Mouse (Mus musculus) T-helper 17 cell (primary cell): ENCODE data around the gene Stard3nl.

Source experiments
- in situ Hi-C, 2 experiments: fragments of 300-600 bp; cut with MboI, MseI; formaldehyde crosslinking; loops; 1 replicate in 1 of 2; 2 replicates in 1 of 2; pipeline ENCODE4 v1.15.1; 2025; ENCODE audit warnings: high pct_unique_total_duplicates in 2 of 2

Stard3nl gene

DNA sequence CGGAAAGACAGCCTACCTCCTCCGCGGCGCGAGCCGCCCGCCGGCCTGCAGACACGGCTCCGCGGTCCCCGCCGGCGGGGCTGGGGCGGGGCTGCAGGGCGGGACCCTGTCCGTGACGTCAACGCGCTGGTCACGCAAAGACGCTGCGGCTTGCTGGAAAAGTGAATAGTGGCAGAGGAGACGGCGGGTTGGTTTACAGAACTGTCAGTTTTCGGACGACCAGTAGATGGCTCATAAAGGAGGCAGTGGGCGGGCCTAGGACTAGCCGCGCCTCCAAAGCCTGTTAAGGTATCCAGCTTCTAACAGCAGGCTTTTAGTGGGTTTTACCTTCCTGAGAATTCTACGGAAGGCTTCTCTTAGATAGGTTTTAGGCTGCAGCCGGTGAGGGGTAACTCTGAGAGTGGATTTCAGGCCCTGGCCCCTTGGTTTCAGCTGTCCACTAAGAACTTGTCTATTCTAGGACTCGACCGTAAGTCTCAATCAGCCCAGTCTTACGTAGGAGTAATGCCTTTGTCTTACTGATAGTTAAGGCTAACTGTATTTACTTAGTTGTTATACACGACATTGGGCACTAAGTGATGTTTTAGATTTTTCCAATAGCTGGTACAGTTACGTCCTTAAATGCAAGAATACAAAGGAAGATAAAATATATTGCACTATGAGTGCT is at the start of gene Stard3nl:
Gene Stard3nl, minus strand, starts transcription at position 108 of the 667 bp plus-strand sequence.
- in situ Hi-C loops, result loop anchor here in 1 of 2 experiments (25.0 kb wide), 1 partner anchor 1016 kb away; no protein-coding TSS in a partner anchor

- in situ Hi-C loops, result loop anchor here in 1 of 2 experiments (5.0 kb wide), 2 partner anchors 71 to 261 kb away; no protein-coding TSS in a partner anchor
These were observed 42.4 kb upstream of the Stard3nl start for GRCm38 (mm10) chr13:19438040-19438439.

DNA sequence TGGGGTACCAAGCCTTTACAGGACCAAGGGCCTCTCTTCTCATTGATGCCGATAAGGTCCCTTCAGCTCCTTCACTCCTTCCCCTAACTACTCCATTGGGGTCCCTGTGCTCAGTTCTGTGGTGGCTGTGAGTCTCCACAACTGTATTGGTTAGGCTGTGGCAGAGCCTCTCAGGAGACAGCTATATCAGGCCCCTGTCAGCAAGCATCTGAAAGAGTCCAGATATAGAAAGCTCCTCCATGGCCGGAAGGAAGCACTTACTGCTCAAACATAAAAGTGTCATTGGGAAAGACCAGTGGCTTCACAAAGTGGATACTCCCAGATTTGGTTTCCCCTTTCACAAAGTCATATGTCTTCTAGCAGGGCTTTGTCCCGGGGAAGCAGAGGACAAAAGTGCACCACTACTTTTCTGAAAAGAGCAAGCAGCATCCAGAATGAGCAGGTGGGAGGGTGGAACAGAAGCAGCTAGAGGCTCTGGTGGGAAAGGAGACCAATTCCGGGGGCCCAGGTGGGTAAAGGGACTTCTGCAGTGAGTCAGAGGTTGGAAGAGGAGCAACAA is 34.3 kb upstream of the Stard3nl start:
- in situ Hi-C loops, result loop anchor here in 1 of 2 experiments (5.0 kb wide), 1 partner anchor 63 kb away; no protein-coding TSS in a partner anchor

- in situ Hi-C loops, result no loop called here
These were observed 32.5 kb upstream of the Stard3nl start for GRCm38 (mm10) chr13:19428076-19428475.

DNA sequence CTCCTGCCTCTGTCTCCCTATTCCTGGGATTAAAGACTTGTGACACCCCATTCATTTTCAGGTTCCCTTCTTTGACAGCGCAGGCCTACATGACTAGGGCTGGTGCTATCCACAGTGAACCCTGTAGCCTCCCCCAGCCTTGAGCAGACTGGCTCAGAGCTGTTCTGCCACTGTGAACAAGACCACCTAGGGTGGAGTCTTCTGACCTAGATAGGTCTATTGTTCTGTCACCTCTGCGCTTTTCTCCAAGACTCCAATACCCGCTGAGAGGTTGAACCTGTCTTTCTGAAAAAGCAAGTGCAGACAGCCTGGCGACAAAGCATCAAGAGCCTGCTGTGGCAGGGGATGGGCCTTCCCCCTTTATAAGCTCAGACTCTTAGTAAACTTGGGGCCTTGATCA is 29.0 kb upstream of the Stard3nl start:
- in situ Hi-C loops, result no loop called here

- in situ Hi-C loops, result no loop called here
These were observed 26.9 kb upstream of the Stard3nl start for GRCm38 (mm10) chr13:19422521-19422920.

- in situ Hi-C loops, result no loop called here
These were observed 22.4 kb upstream of the Stard3nl start for GRCm38 (mm10) chr13:19417885-19418521.

GRCm38 (mm10) chr13:19415894-19416531 is 20.4 kb upstream of the Stard3nl start:
- in situ Hi-C loops, result no loop called here

- in situ Hi-C loops, result no loop called here
These were observed 19.7 kb upstream of the Stard3nl start for GRCm38 (mm10) chr13:19415337-19415736.

- in situ Hi-C loops, result no loop called here
These were observed 16.8 kb upstream of the Stard3nl start for GRCm38 (mm10) chr13:19412334-19412939.

- in situ Hi-C loops, result no loop called here
These were observed 16.3 kb upstream of the Stard3nl start for GRCm38 (mm10) chr13:19411886-19412285.

GRCm38 (mm10) chr13:19410694-19411093 is 15.1 kb upstream of the Stard3nl start:
- in situ Hi-C loops, result no loop called here

- in situ Hi-C loops, result loop anchor here in 1 of 2 experiments (10.0 kb wide), 1 partner anchor 1613 kb away; no protein-coding TSS in a partner anchor
These were observed 12.4 kb upstream of the Stard3nl start for GRCm38 (mm10) chr13:19407953-19408352.

- in situ Hi-C loops, result loop anchor here in 1 of 2 experiments (10.0 kb wide), 1 partner anchor 1610 kb away; no protein-coding TSS in a partner anchor
These were observed 9.0 kb upstream of the Stard3nl start for GRCm38 (mm10) chr13:19404623-19405022.

DNA sequence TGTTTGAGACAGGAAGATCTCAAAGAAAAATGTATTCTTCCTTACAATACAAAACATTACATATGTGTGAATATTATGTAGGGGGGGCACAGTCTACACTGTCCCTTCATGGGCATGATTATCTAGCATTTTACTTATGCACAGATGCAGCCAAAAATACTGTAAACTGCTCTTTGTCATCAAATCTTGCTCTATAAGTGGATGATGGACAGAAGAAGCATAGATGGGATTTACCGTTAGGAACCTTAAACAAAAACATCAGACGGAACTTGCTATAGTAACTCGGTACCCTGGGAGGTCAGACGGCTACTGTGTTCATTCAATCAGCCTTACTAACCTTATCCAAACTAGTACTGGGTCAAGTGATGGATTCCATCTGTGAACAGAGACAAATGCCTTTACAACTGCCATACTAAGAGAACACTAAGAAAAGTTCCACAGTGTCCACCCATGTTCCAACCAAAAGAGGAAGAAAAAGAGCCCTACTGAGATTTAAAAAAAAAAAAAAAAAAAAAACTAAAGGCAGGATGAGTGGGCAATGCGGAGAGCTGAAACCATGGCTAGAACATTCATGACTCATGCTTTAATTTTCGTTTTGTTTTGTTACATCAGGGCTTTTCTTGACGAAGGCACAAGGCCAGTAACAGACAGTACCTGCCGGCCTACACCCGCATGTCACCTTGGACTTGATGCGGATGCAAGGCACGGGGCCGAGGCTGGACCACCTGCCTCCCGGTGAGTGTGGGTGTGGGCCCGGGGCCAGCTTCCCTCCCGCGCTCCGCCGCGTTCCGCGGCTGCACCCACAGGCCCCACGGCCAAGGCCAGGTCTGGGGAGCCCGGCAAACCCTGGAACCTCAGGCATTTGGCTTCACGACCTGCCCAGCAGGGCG is 552 bp downstream of the Stard3nl start:
- in situ Hi-C loops, result loop anchor here in 1 of 2 experiments (25.0 kb wide), 1 partner anchor 1017 kb away; no protein-coding TSS in a partner anchor

GRCm38 (mm10) chr13:19394171-19394570 is 1.4 kb downstream of the Stard3nl start:
- in situ Hi-C loops, result loop anchor here in 1 of 2 experiments (25.0 kb wide), 1 partner anchor 1018 kb away; no protein-coding TSS in a partner anchor

DNA sequence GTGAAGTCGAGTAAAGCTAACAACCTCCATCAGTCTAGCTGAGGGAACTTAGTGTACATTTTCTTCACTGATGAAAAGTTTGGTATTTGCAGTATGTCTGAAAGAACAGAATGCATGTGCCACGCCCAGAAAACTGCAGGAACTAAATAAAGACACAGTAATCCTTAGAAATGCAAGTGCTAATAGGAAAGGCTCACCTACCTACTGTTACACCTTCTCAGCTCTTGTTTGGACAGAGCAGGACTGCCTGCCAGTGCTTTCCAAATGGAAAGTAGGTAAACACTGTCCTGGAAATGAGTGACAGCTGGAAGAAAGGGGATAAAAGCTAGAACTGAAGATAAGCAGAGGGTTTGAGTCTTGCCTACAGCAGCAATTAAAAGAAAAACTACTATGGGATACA is 1.9 kb downstream of the Stard3nl start:
- in situ Hi-C loops, result loop anchor here in 1 of 2 experiments (25.0 kb wide), 1 partner anchor 1019 kb away; no protein-coding TSS in a partner anchor

- in situ Hi-C loops, result loop anchor here in 1 of 2 experiments (25.0 kb wide), 1 partner anchor 1021 kb away; no protein-coding TSS in a partner anchor
These were observed 4.0 kb downstream of the Stard3nl start for GRCm38 (mm10) chr13:19391608-19392007.

DNA sequence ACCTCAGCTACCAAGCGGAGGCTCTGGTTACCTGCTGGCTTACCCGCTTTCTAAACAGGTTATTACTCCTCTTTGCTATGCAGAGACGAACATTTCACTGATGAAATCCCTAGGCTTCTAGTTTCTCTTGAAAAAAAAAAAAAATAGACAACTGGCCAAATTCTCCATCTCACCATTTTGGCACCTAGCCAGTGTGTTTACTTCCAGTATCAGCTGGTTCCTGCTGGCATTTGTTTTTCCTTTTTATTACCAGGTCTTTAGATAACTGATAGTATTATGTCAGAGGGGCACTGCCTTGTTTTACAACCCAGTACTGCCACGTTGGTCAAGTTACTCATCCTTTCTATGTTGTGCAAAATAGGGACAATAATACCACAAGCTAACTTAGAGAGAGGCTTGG is 5.3 kb downstream of the Stard3nl start:
- in situ Hi-C loops, result loop anchor here in 1 of 2 experiments (25.0 kb wide), 1 partner anchor 1022 kb away; no protein-coding TSS in a partner anchor

DNA sequence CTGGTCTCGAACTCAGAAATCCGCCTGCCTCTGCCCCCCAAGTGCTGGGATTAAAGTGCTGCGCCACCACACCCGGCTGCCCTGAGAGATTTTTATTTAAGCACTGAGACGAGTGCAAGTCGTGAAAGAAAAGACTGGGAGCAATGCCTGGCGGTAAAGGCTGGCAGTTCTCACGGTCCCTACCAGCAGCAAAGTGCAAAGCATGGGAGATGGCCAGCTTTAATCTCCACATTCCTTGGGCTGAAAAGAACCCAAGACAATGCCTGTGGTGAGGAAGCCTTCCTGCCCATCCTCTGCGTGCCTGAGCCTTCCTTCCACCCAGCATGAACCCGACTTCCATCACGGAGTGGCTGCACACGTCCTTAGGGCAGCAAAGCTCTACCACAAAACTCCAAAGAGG is 5.7 kb downstream of the Stard3nl start:
- in situ Hi-C loops, result loop anchor here in 1 of 2 experiments (25.0 kb wide), 1 partner anchor 1022 kb away; no protein-coding TSS in a partner anchor
